Mouse (Mus musculus) neural tube, embryonic 14.5 days (tissue): Measurements from ENCODE around the gene Grk6. TPM values are rescaled to one million over a fixed set of nuclear protein-coding genes. Genes with fewer than 3 reads are reported as not detected.

Source experiments
- ATAC-seq: fragments of 200-750 bp; cut with Nextera tagmentation; 2 replicates; pipeline ENCODE4 v1.8.0; 2017; ENCODE audit warnings: low read depth, mild to moderate bottlenecking, moderate TSS enrichment, moderate library complexity
- H3K27ac ChIP-seq: fragments of 300-500 bp; sonication (generic); 2 replicates; pipeline ENCODE4 v1.5.1; 2014; ENCODE audit warnings: low read depth, mild to moderate bottlenecking, control low read depth, low read length, moderate library complexity, mixed read lengths
- H3K27me3 ChIP-seq: fragments of 300-500 bp; sonication (generic); 2 replicates; pipeline ENCODE4 v1.6.1; 2014; ENCODE audit warnings: low read length; ENCODE audit not compliant: control insufficient read depth, insufficient read depth
- H3K36me3 ChIP-seq: fragments of 300-500 bp; sonication (generic); 2 replicates; pipeline ENCODE4 v1.6.1; 2014; ENCODE audit warnings: low read length, mixed read lengths; ENCODE audit not compliant: control insufficient read depth, insufficient read depth
- H3K4me1 ChIP-seq: fragments of 300-500 bp; sonication (generic); 2 replicates; pipeline ENCODE4 v1.6.1; 2014; ENCODE audit warnings: low read length; ENCODE audit not compliant: control insufficient read depth, insufficient read depth
- H3K4me2 ChIP-seq: fragments of 300-500 bp; sonication (generic); 2 replicates; pipeline ENCODE4 v1.6.1; 2014; ENCODE audit warnings: mild to moderate bottlenecking, low read depth, low read length, control low read depth
- H3K4me3 ChIP-seq: fragments of 300-500 bp; sonication (generic); 2 replicates; pipeline ENCODE4 v1.5.1; 2014; ENCODE audit warnings: low read depth, low read length, control low read depth, mixed read lengths
- H3K9ac ChIP-seq: fragments of 300-500 bp; sonication (generic); replicated peaks from 2 replicates; pipeline ENCODE4 v1.6.1; 2014; ENCODE audit warnings: low read depth, mild to moderate bottlenecking, control low read depth, low read length, mixed read lengths
- H3K9me3 ChIP-seq: fragments of 300-500 bp; sonication (generic); 2 replicates; pipeline ENCODE4 v1.6.1; 2016; ENCODE audit warnings: low read length; ENCODE audit not compliant: control insufficient read depth
- WGBS: fragments of 180-500 bp; shearing (Covaris S2); extraction: QIAGEN DNeasy Blood & Tissue Kit; methylation state at CpG from one replicate; pipeline ENCODE4 v1.1.7; 2014; 5-methylcytosine and 5-hydroxymethylcytosine counted together
- polyA plus RNA-seq: library from polyadenylated mRNA; unstranded; fragments of >200 nt; fragmentation: Nextera tagmentation; extraction: Ambion mirVana; gene quantifications from 2 replicates; pipeline ENCODE4 v1.2.1, GENCODE M21; 2014

Gene Grk6
- polyA plus RNA-seq, 1 experiment from 2014 or later = 39.0 TPM

- 85% methylated on average over 4 of the region's 4 CpGs for WGBS
- Histone ChIP-seq H3K9ac (no peak overlapping the region), H3K36me3 (no peaks in the 10 kb centered on the region), H3K9me3 (no peaks in the 10 kb centered on the region), H3K4me2 (no peak overlapping the region), H3K27ac (no peak overlapping the region), H3K4me1 (peaks cover 10% of the 10 kb centered on the region; the same call in 1 of the 2 replicates), H3K4me3 (no peak overlapping the region), H3K27me3 (no peaks in the 10 kb centered on the region)
- ATAC-seq = no peak
These were observed 37.5 kb upstream of the Grk6 start for GRCm38 (mm10) chr13:55407341-55407740.

DNA sequence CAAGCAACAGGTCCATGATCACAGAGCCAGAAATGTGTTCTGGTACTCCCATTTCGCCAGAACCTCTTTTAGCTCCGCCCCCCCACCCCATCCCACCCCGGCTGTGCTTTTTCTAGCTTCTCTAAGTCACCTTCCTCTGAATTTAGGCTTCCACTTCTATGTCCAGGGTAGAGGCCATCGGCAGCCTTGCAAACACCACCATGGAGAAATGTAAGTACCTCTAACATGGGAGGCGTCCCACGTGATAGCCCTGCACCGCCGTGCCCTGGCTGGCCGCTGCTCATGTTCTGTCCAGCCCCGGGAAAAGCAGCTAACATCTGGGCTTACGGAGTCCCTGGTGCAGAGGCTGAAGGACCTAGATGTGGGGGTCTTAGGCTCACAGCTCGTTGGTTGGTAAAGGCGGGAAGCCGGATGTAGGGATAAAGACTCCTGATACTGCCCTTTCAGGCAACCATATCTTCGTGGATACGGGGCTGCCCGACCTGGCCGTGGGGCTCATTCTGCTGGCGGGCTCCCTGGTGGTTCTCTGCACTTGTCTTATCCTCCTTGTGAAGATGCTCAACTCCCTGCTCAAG lies 36.2 kb upstream of the Grk6 start:
- WGBS = 89% methylated on average over 19 of the region's 19 CpGs
- no peak overlapping the region for H3K4me2 ChIP-seq

DNA sequence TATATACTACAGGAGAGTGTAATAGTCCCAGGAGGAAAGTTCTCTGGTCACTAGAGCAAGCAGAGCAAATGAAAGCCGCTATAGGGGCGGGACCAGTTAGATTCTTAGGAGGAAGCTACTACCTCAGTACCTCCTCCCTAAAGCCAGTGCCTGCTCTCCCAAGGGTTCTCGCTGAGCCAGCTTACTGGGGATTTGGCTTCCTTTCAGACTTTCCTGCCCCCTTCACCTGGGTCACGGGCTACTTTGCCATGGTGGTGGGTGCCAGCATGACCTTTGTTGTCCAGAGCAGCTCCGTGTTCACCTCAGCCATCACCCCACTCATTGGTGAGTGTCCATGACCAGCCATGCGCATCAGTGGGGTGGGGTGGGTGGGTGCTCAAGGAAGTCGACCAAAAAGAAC lies 33.0 kb upstream of the Grk6 start:
- Histone ChIP-seq H3K9me3 (no peaks in the 10 kb centered on the region), H3K4me3 (no peak overlapping the region), H3K36me3 (no peaks in the 10 kb centered on the region), H3K9ac (no peak overlapping the region), H3K27ac (no peak overlapping the region), H3K4me1 (peaks cover 6% of the 10 kb centered on the region; the same call in 1 of the 2 replicates), H3K27me3 (peaks cover 3% of the 10 kb centered on the region; the same call in 1 of the 2 replicates), H3K4me2 (no peak overlapping the region)
- no peak for ATAC-seq
- WGBS = 65% methylated on average over 7 of the region's 7 CpGs

More for the DNA sequence above, 36.2 kb upstream of the Grk6 start:
- H3K27ac ChIP-seq = no peak overlapping the region
- peaks cover 10% of the 10 kb centered on the region; the same call in 1 of the 2 replicates for H3K4me1 ChIP-seq
- H3K4me3 ChIP-seq = no peak overlapping the region
- H3K27me3 ChIP-seq = no peaks in the 10 kb centered on the region
- H3K9me3 ChIP-seq = no peaks in the 10 kb centered on the region
- H3K36me3 ChIP-seq = no peaks in the 10 kb centered on the region
- H3K9ac ChIP-seq = no peak overlapping the region
- ATAC-seq = no peak

DNA sequence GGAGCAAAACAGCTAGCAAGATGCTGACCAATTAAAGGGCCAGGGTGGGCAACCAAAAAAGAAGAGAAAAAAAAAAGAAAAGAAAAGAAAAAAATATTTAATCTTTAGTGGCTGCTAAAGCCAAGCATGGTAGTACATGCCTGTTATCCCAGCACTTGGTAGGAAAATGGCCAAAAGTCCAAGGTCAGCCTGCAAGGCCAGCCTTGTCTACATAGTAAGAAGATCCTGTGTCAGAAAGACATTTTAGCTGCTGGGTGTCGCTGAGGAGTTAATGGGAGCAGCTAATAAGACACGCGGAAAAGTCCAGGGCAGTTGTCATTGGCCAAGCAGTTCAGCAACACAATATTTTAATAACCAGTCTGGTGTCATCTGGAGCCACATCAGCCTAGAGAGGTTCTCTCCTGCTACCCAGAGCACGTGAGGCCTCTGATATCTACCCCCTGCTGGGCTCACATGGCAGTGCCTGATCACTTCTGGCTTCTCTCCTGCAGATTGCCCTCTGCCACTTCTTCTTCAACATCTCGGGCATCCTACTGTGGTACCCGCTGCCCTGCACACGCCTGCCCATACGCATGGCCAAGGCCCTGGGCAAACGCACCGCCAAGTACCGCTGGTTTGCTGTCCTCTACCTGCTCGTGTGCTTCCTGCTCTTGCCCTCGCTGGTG lies 32.1 kb upstream of the Grk6 start:
- peaks cover 6% of the 10 kb centered on the region; the same call in 1 of the 2 replicates for H3K4me1 ChIP-seq
- ATAC-seq = no peak
- H3K4me3 ChIP-seq = no peak overlapping the region
- no peaks in the 10 kb centered on the region for H3K36me3 ChIP-seq
- 80% methylated on average over 13 of the region's 13 CpGs for WGBS
- no peaks in the 10 kb centered on the region for H3K9me3 ChIP-seq
- H3K4me2 ChIP-seq = no peak overlapping the region
- no peak overlapping the region for H3K27ac ChIP-seq
- no peak overlapping the region for H3K9ac ChIP-seq
- peaks cover 3% of the 10 kb centered on the region; the same call in 1 of the 2 replicates for H3K27me3 ChIP-seq

- H3K27ac ChIP-seq = no peak overlapping the region
- no peaks in the 10 kb centered on the region for H3K36me3 ChIP-seq
- no peak overlapping the region for H3K9ac ChIP-seq
- peaks cover 4% of the 10 kb centered on the region; the same call in 1 of the 2 replicates for H3K27me3 ChIP-seq
- H3K4me3 ChIP-seq = no peak overlapping the region
- WGBS = 78% methylated on average over 12 of the region's 12 CpGs
- no peak overlapping the region for H3K4me2 ChIP-seq
- H3K9me3 ChIP-seq = no peaks in the 10 kb centered on the region
- peaks cover 6% of the 10 kb centered on the region; the same call in 1 of the 2 replicates for H3K4me1 ChIP-seq
- ATAC-seq = no peak
These were observed 31.5 kb upstream of the Grk6 start for GRCm38 (mm10) chr13:55413333-55413732.

GRCm38 (mm10) chr13:55414743-55415380 lies 30.0 kb upstream of the Grk6 start, which contains the start of gene Pfn3:
Gene Pfn3, minus strand, starts transcription at chr13:55415232.
- Histone ChIP-seq H3K27me3 (peaks cover 12% of the 10 kb centered on the region), H3K4me1 (peaks cover 6% of the 10 kb centered on the region; the same call in 1 of the 2 replicates), H3K9me3 (no peaks in the 10 kb centered on the region), H3K9ac (peak within 1 kb of the TSS; percentile 51), H3K36me3 (no peaks in the 10 kb centered on the region), H3K27ac (peak within 1 kb of the TSS; percentile 22; the same call in 1 of the 2 replicates), H3K4me3 (peak within 1 kb of the TSS; percentile 32), H3K4me2 (peak within 1 kb of the TSS; percentile 63)
- 5% methylated on average over 41 of the region's 41 CpGs for WGBS
- ATAC-seq = peak; percentile 66

- no peak overlapping the region for H3K4me3 ChIP-seq
- H3K27ac ChIP-seq = no peak overlapping the region
- peaks cover 6% of the 10 kb centered on the region; the same call in 1 of the 2 replicates for H3K4me1 ChIP-seq
- peaks cover 29% of the 10 kb centered on the region for H3K27me3 ChIP-seq
- H3K9ac ChIP-seq = no peak overlapping the region
- peak; percentile 55; the same call in 1 of the 2 replicates for ATAC-seq
- 9% methylated on average over 12 of the region's 12 CpGs for WGBS
- H3K36me3 ChIP-seq = no peaks in the 10 kb centered on the region
- no peaks in the 10 kb centered on the region for H3K9me3 ChIP-seq
- peak overlapping the region; percentile 7; the same call in 1 of the 2 replicates for H3K4me2 ChIP-seq
These were observed 26.9 kb upstream of the Grk6 start for GRCm38 (mm10) chr13:55418004-55418403.

- no peak overlapping the region for H3K9ac ChIP-seq
- peaks cover 6% of the 10 kb centered on the region; the same call in 1 of the 2 replicates for H3K4me1 ChIP-seq
- H3K9me3 ChIP-seq = no peaks in the 10 kb centered on the region
- H3K27ac ChIP-seq = no peak overlapping the region
- peaks cover 29% of the 10 kb centered on the region for H3K27me3 ChIP-seq
- ATAC-seq = no peak
- H3K4me3 ChIP-seq = no peak overlapping the region
- no peaks in the 10 kb centered on the region for H3K36me3 ChIP-seq
- WGBS = 83% methylated on average over 5 of the region's 5 CpGs
- H3K4me2 ChIP-seq = no peak overlapping the region
These were observed 25.7 kb upstream of the Grk6 start for GRCm38 (mm10) chr13:55419142-55419541.
